Mouse (Mus musculus) adipose tissue, adult 10 weeks (tissue): ENCODE results near the gene Plod3. TPM values are rescaled to one million over a fixed set of nuclear protein-coding genes. Genes with fewer than 3 reads are reported as not detected.

ENCODE experiments used
- polyA plus RNA-seq: library from polyadenylated mRNA; stranded (reverse); fragments of 350-450 nt; fragmentation: Illumina TruSeq; extraction: RNeasy Lipid Tissue Mini Kit (QIAGEN cat#74804); gene quantifications from one replicate; pipeline ENCODE4 v1.2.3, GENCODE M21; 2014; ENCODE audit warnings: low read depth, low replicate concordance

Gene Plod3
- 48.1 TPM for polyA plus RNA-seq

DNA sequence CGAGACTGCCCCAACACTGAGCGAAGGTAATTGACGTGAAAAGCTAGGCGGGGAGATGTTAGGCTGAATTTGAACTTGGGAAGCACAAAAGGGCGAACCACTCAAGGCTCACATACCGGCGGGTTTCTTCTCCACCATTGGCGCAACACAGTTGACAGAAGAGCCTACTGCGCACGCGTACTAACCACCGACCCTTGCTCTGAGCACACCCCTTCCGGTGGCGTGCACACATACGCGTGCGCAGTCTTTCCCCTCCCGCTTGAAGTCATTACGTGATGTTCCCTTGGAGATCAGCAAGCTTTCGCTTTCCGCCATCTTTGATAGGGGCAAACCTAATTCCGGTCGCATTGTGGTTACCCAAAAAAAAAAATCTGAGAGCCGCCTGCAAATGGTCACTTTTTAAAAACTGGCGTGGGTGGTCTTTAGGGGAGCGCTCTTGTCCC is at the start of gene Plod3:
TSS of gene Plod3 (plus strand) at position 325 of the 443 bp plus-strand sequence.

DNA sequence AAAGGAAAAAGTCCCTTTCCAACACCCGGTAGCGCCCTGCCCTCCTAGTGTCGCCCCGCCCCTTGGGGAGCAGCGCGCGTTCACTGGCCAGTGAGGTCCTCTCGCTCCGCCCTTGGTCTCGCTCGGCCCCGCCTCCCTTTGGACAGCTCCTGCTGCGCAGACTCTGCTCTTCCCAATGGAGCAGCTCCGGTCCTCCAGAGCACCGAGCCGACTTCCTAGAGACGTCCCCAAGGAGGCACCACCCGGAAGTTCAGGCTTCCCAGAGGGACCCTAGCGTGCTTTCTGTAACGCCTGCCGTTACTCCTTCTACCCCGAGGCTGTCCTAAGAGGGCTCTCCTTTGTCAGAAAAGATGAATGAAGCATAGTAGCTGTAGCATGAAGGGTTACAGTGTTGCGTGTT is 33.8 kb upstream of the Plod3 start, which contains the start of gene Fis1:
TSS of gene Fis1 (plus strand) at position 261 of the 400 bp plus-strand sequence.

DNA sequence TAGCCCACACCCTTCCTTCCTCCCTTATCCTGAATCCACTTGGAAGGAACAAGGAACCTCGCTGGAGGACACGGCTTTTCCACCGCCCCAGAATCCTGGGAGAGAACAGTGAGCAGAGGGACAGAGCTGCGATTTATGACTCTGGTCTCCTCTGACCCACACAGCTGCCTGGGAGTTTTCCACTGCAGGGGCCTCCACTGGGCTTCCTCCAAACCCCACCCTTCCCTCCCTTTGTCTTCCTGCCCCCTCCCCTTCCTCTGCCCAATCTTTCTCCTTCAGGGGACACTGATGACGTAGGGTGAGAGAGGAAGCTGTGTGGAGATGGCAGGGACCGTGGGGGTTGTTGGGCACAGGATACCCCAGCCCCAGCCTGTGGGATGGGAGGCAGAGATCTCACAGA is 20.5 kb upstream of the Plod3 start, which contains the start of gene Cldn15:
TSS of gene Cldn15 (plus strand) at position 286 of the 400 bp plus-strand sequence.

DNA sequence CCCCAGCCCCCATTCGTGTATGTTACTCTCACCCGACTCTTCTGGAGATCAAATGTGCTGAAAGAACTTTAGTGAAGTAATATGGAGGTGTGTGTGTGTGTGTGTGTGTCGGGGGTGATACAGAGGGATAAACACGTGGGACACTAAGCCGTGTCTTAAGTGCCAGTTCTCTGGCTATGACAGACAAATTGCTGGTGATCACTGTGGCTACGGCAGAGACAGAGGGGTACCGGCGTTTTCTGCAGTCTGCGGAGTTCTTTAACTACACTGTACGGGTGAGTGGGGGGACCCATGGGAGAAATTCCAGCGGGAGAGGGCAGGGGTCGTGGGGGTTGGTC is 1.1 kb downstream of the Plod3 start, which contains the start of gene Znhit1:
TSS of gene Znhit1 (minus strand) at position 88 of the 338 bp plus-strand sequence.

DNA sequence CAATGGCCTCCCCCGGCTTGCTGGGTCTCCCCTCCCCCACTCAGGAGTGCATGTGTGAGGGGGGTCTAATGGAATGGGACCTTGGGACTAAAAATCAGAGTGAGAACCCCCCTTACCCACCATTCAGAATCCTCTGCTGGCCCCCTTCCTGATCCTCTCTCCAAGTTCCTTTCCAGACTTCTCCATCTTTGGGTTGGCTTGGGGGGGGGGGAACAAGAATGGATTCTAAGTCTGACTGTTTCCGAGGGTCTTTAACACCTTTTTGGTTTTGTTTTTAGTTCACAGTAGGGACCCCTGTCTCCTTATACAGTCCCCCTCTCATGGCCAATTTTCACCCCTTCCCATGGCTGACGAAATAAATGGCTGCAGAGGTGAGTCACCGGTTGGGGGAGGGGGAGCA is 39.3 kb downstream of the Plod3 start, which contains the start of gene Vgf:
TSS of gene Vgf (plus strand) at position 301 of the 400 bp plus-strand sequence.

DNA sequence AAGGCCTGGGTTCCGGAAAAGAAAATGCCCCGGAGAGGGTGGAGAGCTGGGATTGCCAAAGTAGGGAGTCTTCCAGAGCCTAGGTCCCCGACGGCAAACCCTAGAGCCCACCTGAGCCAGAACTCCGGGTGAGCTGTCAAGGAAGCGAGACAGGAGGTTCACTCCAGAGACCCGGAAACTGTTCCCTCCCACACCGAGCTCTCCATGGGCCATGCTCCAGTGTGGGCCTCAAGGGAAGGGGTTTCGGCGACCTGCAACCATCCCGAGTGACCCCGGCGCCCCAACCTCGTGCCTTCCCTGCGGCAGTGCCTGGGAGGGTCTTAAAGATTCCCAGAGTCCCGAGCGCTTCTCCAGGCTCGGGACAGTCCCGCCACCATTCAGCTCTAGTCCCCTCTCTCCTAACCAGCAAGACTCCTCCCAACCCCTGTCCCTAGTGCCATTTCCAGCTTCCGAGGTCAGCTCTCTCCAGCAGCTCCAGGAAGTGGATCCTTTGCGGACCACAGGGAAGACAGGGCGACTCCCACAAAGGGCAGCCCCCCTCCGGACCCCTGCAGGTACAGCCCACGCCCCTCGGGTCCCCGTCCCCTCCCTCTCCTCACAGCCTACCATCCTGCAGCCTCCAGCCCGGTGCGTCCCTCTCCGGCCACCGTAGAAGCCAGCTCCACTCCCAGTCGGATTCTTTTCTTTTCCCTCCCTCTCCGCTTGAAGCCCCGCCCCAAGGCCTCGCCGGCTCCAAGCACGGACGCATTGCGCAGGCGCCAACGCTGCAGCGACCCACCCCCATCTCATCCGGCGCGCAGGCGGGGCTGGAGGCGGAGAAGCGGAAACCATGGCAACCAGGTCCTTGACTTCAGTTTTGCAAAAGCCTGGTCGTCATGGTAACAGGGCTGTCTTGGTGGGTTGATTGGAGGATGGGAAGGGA is 58.8 kb downstream of the Plod3 start, which contains the start of gene Ap1s1:
TSS of gene Ap1s1 (minus strand) at position 734 of the 922 bp plus-strand sequence.

Other genes starting within 250 kb of the Plod3 start
- gene Col26a1, start 103.8 kb upstream of the Plod3 start, polyA plus RNA-seq, result not detected
- 34.6 TPM for gene Ift22, start 78.9 kb upstream of the Plod3 start, polyA plus RNA-seq
- gene Fis1, start 33.7 kb upstream of the Plod3 start, polyA plus RNA-seq, result 163 TPM
- 27.0 TPM for gene Cldn15, start 20.4 kb upstream of the Plod3 start, polyA plus RNA-seq
- gene Znhit1, start 1.0 kb downstream of the Plod3 start, polyA plus RNA-seq, result 55.9 TPM
- gene Vgf, start 39.4 kb downstream of the Plod3 start, polyA plus RNA-seq, result not detected
- gene Ap1s1, start 59.1 kb downstream of the Plod3 start, polyA plus RNA-seq, result 63.5 TPM
- gene Serpine1, start 85.2 kb downstream of the Plod3 start, polyA plus RNA-seq, result 7.4 TPM
- 12.5 TPM for gene Trim56, start 129.2 kb downstream of the Plod3 start, polyA plus RNA-seq
- gene Muc3, start 162.3 kb downstream of the Plod3 start, polyA plus RNA-seq, result 0.58 TPM
- gene Muc3a, start 225.4 kb downstream of the Plod3 start, polyA plus RNA-seq, result 0.52 TPM